Mouse (Mus musculus) WW6 (cell line): ENCODE measurements around the gene Lrrd1.
"Not testable (repeated sequence)": the region's sequence is repeated elsewhere in the genome, so short reads cannot be mapped to it uniquely, and the experiment has no call there.

Experiments
- DNase-seq: peaks from one replicate; pipeline ENCODE4 v3.0.0-alpha.2; 2013; ENCODE audit warnings: low read depth, low spot score

Lrrd1 gene

DNA sequence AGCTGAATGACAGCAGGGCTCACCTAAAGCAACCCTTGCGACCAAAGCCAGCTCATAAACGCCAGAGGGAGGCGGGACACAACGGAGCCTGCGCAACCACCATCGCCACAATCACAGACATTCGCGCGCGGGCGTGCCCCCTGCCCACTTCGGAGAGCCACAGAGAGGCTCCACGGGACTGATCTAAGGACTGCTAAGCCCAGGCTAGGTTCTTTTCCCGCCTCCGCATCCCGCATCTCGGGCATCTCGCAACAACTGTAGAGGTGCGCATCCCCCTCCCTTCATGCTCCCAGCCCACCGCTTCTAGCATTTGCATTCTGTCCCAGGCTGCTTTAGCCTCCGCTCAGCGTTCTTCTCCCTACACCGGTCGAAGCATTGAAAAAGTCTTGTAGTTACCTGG is at the start of gene Lrrd1:
Gene Lrrd1, plus strand, starts transcription at position 148 of the 400 bp plus-strand sequence.
- DNase-seq: peak; percentile 18

- DNase-seq: not testable (repeated sequence)
Observed at GRCm38 (mm10) chr5:3797101-3797500, 47.9 kb upstream of the Lrrd1 start.

DNA sequence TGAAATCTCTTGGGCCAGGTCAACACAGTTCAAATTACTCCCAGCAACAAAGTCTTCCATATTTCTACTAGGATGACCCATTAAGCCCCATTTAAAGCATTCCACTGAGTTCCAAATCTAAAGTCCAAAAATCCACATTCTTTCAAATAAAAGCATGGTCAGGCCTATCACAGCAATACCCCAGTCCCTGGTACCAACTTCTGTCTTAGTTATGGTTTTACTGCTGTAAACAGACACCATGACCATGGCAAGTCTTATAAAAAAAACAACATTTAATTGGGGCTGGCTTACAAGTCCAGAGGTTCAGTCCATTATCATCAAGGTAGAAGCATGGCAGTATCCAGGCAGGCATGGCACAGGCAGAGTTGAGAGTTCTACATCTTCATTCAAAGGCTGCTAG is 46.3 kb upstream of the Lrrd1 start:
- not testable (repeated sequence) for DNase-seq

DNA sequence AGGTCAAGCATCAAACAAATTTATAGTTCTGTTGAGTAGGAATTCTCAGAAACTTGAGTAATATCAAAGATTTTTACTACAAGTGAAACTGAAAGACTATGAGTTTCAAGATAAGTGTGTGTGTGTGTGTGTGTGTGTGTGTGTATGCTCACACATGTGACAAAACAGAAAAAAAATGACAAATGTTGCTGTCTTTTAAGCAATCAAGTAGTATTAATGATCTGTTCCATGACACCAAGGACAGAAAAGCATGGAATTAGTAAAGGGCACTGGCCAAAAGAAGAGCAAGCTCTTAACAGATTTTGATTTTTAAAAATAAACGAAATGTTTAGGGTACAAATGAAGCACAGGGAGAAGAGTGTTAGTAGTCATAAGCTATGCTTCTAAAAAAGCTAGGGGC is 44.9 kb upstream of the Lrrd1 start:
- DNase-seq: no peak

- no peak for DNase-seq
Observed at GRCm38 (mm10) chr5:3800881-3801280, 44.1 kb upstream of the Lrrd1 start.

DNA sequence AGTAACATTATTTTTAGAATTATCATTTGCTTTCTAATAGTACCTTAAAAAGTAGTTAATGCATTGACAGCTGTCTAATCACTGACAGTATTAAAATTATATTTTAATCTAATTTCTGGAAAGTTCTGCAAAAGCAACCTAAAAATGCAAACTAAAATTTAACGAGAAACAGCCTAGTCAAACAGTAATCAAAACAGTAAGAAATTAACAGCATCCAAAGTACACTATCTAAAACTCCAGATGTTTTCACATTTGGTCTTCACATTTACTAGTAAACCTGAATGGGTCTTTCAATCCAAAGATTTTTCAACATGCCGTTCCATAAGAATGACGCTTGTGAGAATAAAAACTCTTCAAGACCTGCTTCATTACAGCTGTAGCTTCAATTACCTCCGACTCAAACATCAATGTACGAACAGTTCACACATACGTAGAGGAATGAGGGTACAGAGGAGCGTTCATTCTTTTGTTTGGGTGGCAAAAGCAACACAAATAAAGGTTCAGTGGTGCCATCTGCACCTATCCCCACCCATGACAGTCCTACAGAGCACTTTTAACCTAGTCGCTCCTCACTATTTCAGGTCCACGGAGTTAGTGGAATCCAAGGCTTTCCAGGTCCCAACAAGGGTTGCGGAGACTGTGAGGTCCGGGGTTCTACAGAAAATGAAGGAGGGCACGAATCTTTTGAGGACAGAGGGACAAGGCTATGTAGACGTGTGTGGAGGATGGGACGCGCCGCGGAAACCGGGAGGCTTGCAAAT is 43.1 kb upstream of the Lrrd1 start:
- DNase-seq: no peak

GRCm38 (mm10) chr5:3802433-3803291 is 42.3 kb upstream of the Lrrd1 start, which contains the start of the genes Ankib1 and Krit1:
Gene Ankib1, minus strand, starts transcription at chr5:3802925.
Gene Krit1, plus strand, starts transcription at chr5:3803184.
- DNase-seq: peak; percentile 74

- no peak for DNase-seq
Observed at GRCm38 (mm10) chr5:3803292-3804165, 41.4 kb upstream of the Lrrd1 start.

DNA sequence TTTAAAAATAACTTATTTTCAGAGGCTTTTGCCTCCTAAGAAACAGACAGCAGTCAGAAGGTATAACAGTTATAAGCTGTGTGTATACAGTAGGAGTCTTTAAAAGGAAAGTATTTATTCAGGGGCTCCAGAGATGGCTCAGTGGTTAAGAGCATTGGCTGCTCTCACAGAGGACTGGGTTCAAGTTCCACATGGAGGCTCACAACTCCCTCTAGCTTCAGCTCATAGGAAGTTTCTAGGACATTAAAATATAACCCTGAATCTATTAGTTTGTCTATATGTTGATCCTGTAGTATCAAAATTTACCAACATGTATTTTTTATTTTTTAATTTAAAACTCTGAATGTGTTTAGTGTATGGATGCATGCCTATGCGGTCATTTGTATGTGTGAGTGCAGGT is 36.5 kb upstream of the Lrrd1 start:
- no peak for DNase-seq

- no peak for DNase-seq
Observed at GRCm38 (mm10) chr5:3834107-3834506, 10.9 kb upstream of the Lrrd1 start.

DNA sequence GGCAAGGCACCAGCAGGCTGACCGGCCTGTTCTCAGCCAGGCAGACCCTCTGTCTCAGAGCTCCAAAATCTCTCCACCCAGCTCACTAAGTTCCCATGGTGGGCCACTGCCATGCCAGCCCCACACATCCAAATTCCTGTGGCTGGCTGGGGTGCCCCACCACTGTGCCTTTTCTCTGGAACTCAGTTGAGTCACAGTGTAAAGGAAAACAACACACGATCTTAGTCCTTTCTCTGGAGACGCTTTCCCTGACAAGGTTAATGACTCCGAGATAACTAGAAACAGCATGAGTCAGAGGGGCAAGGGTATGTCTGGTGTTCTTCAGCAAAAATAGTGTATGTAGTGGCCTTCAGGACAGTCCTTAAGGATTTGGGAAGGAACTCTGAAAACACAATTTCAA is 25.2 kb downstream of the Lrrd1 start:
- DNase-seq: no peak

DNA sequence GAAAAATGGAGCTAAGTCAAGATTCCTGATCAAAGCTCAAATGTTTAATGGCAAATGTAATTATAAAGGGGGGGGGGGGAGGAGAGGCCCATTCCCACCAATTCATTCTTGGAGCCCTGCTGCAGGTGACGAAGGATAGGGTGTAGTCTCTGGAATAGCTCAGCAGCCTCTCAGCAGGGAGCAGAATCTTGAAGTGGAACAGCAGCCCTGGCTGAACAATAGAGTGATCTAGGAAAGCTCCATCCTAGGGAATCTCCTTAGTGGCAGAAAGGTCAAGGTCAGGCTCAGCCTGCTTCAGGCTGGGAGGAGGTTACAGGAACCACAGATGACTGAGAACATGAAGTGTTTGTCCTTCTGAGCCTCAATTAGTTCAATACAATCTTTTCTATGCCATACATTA is 27.4 kb downstream of the Lrrd1 start:
- peak; percentile 73 for DNase-seq

DNA sequence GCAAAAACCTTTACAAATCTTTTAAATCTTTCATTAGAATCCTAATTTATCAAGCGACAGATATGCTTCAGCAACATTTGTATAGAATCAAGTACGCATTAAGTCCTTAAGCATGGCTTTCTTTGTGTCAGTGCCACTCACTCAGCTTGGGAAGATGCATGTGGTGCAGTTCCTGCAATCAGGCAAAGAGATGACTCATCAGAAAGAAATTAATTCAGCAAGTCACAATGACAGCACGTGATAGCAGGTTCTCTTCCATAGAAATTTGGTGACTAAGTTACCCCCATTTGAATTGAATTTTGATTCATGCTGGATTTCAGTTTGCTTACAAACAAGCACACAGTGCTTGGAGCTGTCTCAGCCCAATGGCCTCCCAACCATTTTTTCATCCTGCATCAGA is 28.5 kb downstream of the Lrrd1 start:
- DNase-seq: no peak

GRCm38 (mm10) chr5:3886862-3887261 is 41.9 kb downstream of the Lrrd1 start:
- DNase-seq: not testable (repeated sequence)

- DNase-seq: no peak
Observed at GRCm38 (mm10) chr5:3889201-3889600, 44.2 kb downstream of the Lrrd1 start.

DNA sequence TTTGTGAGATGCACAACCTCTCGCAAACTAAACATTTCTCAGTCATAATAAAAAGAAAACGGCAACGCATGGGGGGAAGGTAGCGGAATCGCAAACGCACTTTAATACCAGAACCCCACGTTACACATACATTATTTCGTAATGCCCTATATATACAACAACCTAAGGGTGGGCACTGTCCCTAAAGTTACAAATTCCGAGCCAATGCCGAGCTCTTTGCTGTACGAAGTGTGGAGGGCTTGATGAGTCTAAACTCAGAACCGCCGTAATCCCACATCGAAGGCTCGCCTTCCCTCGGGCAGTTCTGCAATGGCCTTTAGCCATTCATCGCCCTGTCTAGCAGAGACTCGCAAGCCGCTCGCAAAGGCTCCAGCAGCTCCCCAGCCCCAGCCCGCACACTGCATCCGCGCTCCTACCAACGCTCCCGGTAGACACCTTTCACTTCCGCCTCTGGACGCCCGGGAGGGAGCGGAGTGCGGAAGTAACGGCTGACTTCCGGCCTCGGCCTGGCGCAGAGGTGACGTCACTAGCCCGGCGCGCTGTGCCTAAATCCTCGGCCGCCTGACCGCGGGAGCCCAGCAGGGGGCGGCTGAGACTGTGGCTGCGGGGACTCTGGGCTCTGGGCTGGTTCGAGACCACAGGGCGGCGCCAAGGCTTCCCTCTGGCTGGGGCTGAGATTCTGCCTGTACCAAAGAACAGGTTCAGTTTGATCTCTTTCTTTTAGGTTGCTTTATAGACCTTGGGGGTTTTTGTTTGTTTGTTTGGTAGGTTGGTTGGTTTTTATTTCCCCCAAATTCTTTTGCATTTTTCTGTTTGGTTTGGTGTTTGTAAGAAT is 48.7 kb downstream of the Lrrd1 start, which contains the start of gene Mterf1a:
Gene Mterf1a, minus strand, starts transcription at position 475 of the 835 bp plus-strand sequence.
- not testable (repeated sequence) for DNase-seq

GRCm38 (mm10) chr5:3894294-3894619 is 49.3 kb downstream of the Lrrd1 start:
- DNase-seq: not testable (repeated sequence)

DNA sequence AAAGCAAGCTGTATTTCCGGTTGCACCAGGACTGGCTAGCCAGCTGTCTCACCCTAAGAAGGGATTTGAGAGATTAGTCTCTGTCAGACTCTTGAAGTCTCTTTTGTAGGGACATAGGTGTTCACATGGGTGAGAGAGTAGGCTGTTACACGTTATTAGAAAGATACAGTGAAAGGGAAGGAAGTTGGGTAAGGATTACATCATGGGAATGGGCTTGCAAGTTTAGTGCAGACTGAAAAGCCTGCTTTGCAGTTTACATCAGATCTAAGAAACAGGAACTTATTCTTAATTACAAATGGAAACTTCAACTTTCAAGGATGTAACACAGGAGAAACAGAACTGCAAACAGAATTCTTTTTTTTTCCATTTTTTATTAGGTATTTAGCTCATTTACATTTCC is 60.5 kb downstream of the Lrrd1 start:
- no peak for DNase-seq
